Mouse (Mus musculus) liver, embryonic 16.5 days (tissue): ENCODE results near the gene Dnajb13. TPM values are rescaled to one million over a fixed set of nuclear protein-coding genes. Genes with fewer than 3 reads are reported as not detected.

Experiments used
- ATAC-seq: fragments of 200-750 bp; cut with Nextera tagmentation; 2 replicates; pipeline ENCODE4 v1.8.0; 2017; ENCODE audit warnings: low read depth, mild to moderate bottlenecking, moderate number of reproducible peaks, moderate library complexity
- H3K27ac ChIP-seq: fragments of 300-500 bp; sonication (generic); 2 replicates; pipeline ENCODE4 v1.5.1; 2014; ENCODE audit warnings: mild to moderate bottlenecking, low read length
- H3K27me3 ChIP-seq: fragments of 300-500 bp; sonication (generic); 2 replicates; pipeline ENCODE4 v1.6.1; 2014; ENCODE audit warnings: low read depth, low read length, mixed read lengths; ENCODE audit not compliant: control insufficient read depth, insufficient read depth
- H3K36me3 ChIP-seq: fragments of 300-500 bp; sonication (generic); 2 replicates; pipeline ENCODE4 v1.6.1; 2014; ENCODE audit warnings: mild to moderate bottlenecking; ENCODE audit not compliant: control insufficient read depth, insufficient read depth
- H3K4me1 ChIP-seq: fragments of 300-500 bp; sonication (generic); 2 replicates; pipeline ENCODE4 v1.6.1; 2014; ENCODE audit warnings: low read depth, low read length, mixed read lengths; ENCODE audit not compliant: control insufficient read depth
- H3K4me2 ChIP-seq: fragments of 300-500 bp; sonication (generic); 2 replicates; pipeline ENCODE4 v1.6.1; 2014; ENCODE audit warnings: low read depth, low read length, mixed read lengths
- H3K4me3 ChIP-seq: fragments of 300-500 bp; sonication (generic); 2 replicates; pipeline ENCODE4 v1.5.1; 2014; ENCODE audit warnings: low read depth, mild to moderate bottlenecking, low read length
- H3K9ac ChIP-seq: fragments of 300-500 bp; sonication (generic); 2 replicates; pipeline ENCODE4 v1.6.1; 2014; ENCODE audit warnings: low read depth, low read length
- H3K9me3 ChIP-seq: fragments of 300-500 bp; sonication (generic); replicated peaks from 2 replicates; pipeline ENCODE4 v1.6.1; 2016; ENCODE audit warnings: low read length; ENCODE audit not compliant: control insufficient read depth
- WGBS: fragments of 180-500 bp; shearing (Covaris S2); extraction: QIAGEN DNeasy Blood & Tissue Kit; methylation state at CpG from one replicate; pipeline ENCODE4 v1.1.7; 2014; ENCODE audit not compliant: insufficient replicate concordance; 5-methylcytosine and 5-hydroxymethylcytosine counted together
- polyA plus RNA-seq: library from polyadenylated mRNA; unstranded; fragments of >200 nt; fragmentation: Nextera tagmentation; extraction: Ambion mirVana; gene quantifications from 2 replicates; pipeline ENCODE4 v1.2.1, GENCODE M21; 2015

Dnajb13 gene
- 3.0 and 4.4 TPM in 2 replicates for polyA plus RNA-seq

DNA sequence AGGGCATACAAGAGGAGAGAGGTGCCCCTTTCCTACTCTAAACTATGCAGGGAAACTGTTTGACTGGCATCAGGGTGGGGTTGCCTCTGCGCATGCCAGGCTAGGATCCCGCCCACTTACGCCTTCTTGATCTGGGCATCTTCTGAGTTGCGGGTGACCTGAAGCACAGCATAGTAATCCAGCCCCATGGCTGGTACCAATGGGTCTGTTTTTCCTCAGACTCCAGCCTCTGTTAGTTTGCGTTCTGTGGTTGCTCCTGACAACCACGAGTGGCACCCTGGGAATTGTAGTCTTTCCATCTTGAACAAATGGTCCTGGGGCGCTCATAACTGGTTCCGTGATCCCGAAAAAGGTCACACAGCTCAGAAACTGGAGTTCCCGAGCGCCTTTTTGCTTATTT is at the start of gene Dnajb13:
TSS of gene Dnajb13 (minus strand) at position 388 of the 400 bp plus-strand sequence.
- no peaks in the 10 kb centered on the region for H3K36me3 ChIP-seq
- H3K27ac ChIP-seq = no peak within 1 kb of the TSS
- H3K4me1 ChIP-seq = no peaks in the 10 kb centered on the region
- H3K9ac ChIP-seq = no peak within 1 kb of the TSS
- H3K27me3 ChIP-seq = no peaks in the 10 kb centered on the region; the same call in 1 of the 2 replicates
- WGBS = 47% methylated on average over 11 of the region's 11 CpGs
- no peak for ATAC-seq
- no peaks in the 10 kb centered on the region for H3K9me3 ChIP-seq
- H3K4me2 ChIP-seq = no peak within 1 kb of the TSS
- no peak within 1 kb of the TSS for H3K4me3 ChIP-seq

DNA sequence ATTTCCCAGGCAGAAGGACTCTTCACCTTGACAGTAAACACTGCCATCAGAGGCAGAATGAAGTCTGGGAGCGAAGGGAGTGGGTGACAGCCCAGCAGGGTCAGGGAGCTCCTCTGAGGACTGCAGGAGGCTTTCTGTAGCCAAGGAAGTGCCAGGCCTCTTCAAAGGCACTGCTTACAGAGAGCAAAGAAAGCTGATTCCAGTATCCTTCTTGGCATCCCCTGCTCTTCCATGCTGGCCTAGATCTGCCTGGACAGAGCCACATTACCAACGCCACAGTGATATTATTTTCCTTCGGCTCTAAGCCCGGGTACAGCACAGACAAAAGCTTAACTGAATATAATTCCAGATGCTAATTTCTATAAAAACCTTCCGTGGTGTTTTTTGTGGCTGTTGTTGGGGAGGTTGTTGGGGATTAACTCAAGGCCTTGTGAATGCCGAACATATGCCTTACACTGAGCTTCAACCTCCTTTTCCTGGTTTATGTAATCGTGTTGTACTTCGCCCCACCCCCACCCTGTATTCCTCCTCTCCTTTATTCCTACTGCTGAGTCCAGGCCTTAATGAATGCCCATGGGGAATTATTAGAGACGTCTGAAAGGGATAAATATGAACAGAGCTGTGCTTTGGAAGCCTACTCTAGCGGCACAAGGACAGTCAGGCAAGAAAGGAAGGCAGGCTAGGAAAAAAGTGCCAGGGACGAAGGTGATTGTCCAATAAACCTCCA is 47.3 kb upstream of the Dnajb13 start:
- no peaks in the 10 kb centered on the region for H3K27me3 ChIP-seq
- H3K4me3 ChIP-seq = no peak overlapping the region
- H3K9me3 ChIP-seq = no peaks in the 10 kb centered on the region
- no peak for ATAC-seq
- no peak overlapping the region for H3K4me2 ChIP-seq
- 72% methylated on average over 11 of the region's 11 CpGs for WGBS
- H3K36me3 ChIP-seq = peaks cover 3% of the 10 kb centered on the region; the same call in 1 of the 2 replicates
- H3K9ac ChIP-seq = 0 out of 2 replicates have a peak overlapping the region, but pooled peaks have one; percentile 19
- no peak overlapping the region for H3K27ac ChIP-seq
- peaks cover 6% of the 10 kb centered on the region for H3K4me1 ChIP-seq

DNA sequence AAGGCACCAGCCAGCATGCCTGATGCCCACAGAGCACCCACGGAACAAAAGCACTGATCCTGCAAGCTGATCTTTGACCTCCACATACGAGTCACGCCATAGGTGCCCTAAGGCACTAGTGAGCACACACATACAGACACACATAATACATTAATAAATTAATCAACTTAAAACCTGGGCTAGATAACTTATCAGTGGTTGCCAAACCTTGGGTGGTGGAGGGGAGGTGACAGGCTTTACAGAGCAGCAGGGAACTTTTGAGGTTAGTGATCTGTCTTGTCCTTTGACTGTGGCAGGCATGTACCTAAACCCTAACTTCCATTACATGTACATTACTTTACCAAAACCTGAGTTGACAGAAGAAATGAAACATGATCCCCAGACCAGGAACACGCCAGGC is 44.6 kb upstream of the Dnajb13 start:
- Histone ChIP-seq H3K27me3 (no peaks in the 10 kb centered on the region), H3K4me1 (peaks cover 19% of the 10 kb centered on the region), H3K9ac (no peak overlapping the region), H3K27ac (no peak overlapping the region), H3K4me2 (peak overlapping the region; percentile 34), H3K36me3 (peaks cover 3% of the 10 kb centered on the region; the same call in 1 of the 2 replicates), H3K4me3 (no peak overlapping the region), H3K9me3 (no peaks in the 10 kb centered on the region)
- WGBS = 27% methylated on average over 4 of the region's 4 CpGs
- peak; percentile 88 for ATAC-seq

DNA sequence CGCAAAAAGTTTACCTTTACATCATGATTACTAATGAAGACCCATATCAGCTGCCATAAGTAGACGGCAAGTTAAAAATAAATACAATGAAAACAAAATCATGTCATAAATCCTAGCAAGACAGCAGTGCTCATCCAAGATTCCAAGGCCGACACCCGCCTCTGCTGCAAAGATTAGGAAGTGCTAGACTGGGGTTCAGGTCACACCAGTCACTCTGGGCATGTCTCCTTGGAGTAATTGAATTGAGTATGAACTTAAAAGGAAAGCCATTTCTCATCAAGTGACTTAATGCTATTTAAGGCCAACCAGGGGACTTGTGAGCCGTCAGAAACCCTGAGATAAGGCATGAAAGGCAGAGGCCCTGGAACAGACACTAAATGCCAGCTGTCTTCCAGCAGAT is 42.5 kb upstream of the Dnajb13 start:
- Histone ChIP-seq H3K4me1 (peaks cover 19% of the 10 kb centered on the region), H3K4me3 (no peak overlapping the region), H3K36me3 (peaks cover 3% of the 10 kb centered on the region; the same call in 1 of the 2 replicates), H3K27me3 (no peaks in the 10 kb centered on the region), H3K4me2 (no peak overlapping the region), H3K9ac (no peak overlapping the region), H3K27ac (no peak overlapping the region), H3K9me3 (no peaks in the 10 kb centered on the region)
- ATAC-seq = no peak
- WGBS = 73% methylated on average over 5 of the region's 5 CpGs

DNA sequence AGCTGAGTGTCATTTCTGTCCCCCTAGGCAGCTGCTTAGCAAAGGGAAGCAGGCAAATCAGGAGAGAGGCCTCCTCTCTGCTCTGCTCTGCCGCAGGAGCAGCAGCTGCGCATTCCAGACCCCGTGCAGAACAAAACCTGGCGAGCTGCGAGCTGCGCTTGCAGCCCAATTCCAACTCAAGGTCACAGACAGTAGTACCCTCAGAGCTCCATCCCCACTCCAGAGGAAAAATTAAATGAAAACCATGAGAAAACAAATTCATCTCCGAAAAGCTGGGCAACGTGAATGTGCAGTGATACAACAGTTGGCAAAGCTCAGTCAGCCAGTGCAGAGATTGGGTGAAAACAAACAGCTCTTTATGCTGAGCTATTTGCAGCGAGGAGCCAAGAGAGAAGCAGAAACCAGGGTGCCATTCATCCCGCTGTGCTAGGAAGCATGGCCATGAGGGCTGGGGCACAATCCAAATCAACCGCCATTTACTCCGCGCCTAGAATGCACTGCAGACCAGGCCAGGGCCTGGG is 40.7 kb upstream of the Dnajb13 start:
- WGBS = 69% methylated on average over 13 of the region's 13 CpGs
- Histone ChIP-seq H3K27ac (peak overlapping the region; percentile 79), H3K4me3 (no peak overlapping the region), H3K27me3 (no peaks in the 10 kb centered on the region), H3K4me1 (peaks cover 19% of the 10 kb centered on the region), H3K36me3 (no peaks in the 10 kb centered on the region), H3K4me2 (no peak overlapping the region), H3K9me3 (no peaks in the 10 kb centered on the region), H3K9ac (no peak overlapping the region)
- peak; percentile 31; the same call in 1 of the 2 replicates for ATAC-seq

DNA sequence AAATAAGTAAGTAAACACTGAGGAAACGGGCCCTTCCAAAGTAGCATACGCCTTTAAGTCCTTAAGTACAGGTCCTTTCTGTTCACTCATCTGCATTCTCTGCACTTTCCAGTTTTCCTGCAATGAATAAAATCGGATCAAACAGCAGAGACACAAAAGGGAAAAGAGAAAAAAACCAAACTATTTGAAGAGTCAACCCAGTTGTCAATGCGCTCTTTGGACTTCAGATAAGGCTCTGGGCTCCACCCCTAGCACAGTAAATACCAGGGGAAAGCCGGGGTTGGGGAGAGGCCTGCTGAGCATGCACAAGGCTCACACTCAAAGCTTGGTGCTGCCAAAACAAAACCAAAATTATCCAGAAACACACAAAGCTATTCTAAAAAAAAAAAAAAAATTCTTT is 40.2 kb upstream of the Dnajb13 start:
- WGBS = 42% methylated on average over 5 of the region's 5 CpGs

DNA sequence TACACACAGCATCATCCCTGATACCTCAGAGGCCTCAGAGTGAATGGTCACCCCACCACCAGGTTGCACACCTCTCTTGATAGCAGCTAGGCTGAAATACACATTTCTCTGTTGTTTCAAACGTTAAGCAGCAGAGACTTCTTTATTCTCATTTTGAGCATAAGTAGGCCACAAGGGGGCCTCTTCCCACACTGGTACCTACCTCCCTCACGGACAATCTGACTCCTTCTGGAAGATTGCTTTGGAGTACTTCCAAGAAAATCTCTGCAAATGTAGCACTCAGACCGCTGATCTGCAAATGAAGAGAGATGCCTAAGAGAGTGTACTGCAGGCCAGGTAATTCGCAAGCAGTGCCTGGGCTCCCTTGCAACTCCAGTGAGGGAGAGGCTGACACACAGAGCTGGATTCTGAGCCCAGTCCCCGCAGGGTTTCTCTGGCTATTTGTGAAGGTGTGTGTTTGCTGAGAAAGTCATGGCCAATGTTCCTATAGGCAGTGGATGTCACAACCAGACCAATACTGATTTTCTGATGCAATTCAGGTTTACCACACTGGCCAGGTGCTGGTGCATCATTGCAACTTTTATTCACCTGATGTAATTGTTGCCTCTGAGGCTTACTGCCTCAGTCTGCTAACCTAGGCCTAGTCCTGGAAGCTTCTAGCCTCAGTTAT is 35.7 kb upstream of the Dnajb13 start:
- WGBS = 61% methylated on average over 5 of the region's 5 CpGs
- no peak overlapping the region for H3K4me2 ChIP-seq
- no peak overlapping the region for H3K27ac ChIP-seq

More for the DNA sequence above, 40.2 kb upstream of the Dnajb13 start:
- peak; percentile 74 for ATAC-seq
- no peaks in the 10 kb centered on the region for H3K36me3 ChIP-seq
- peaks cover 19% of the 10 kb centered on the region for H3K4me1 ChIP-seq
- H3K4me2 ChIP-seq = 0 out of 2 replicates have a peak overlapping the region, but pooled peaks have one; percentile 14
- no peaks in the 10 kb centered on the region for H3K9me3 ChIP-seq
- H3K4me3 ChIP-seq = no peak overlapping the region
- H3K27me3 ChIP-seq = no peaks in the 10 kb centered on the region
- no peak overlapping the region for H3K9ac ChIP-seq
- H3K27ac ChIP-seq = peak overlapping the region; percentile 79

DNA sequence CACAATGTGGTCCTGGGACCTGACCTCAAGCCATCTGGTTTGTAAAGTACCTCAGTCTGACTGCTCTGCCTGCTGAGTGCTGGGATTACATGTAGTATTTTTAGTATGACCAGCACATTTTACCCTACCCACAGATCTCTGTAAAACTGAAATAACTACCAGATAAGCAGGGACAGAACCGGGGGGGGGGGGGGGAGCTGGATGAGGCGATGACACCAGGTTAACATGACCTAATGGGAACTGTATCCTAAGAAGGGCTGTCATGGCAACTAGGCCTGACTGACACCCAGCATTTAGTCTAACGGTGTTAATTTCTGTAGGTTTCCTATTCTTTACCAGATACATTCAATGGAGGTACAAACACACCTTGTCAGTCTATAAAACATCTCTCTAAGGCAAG is 35.0 kb upstream of the Dnajb13 start:
- Histone ChIP-seq H3K27me3 (no peaks in the 10 kb centered on the region), H3K36me3 (no peaks in the 10 kb centered on the region), H3K9ac (no peak overlapping the region), H3K9me3 (no peaks in the 10 kb centered on the region), H3K4me1 (peaks cover 5% of the 10 kb centered on the region; the same call in 1 of the 2 replicates), H3K4me2 (no peak overlapping the region), H3K27ac (no peak overlapping the region), H3K4me3 (no peak overlapping the region)
- ATAC-seq = no peak
- whole genome bisulfite sequencing = 80% methylated on average over 3 of the region's 3 CpGs

More for the DNA sequence above, 35.7 kb upstream of the Dnajb13 start:
- ATAC-seq = peak; percentile 20; the same call in 1 of the 2 replicates
- Histone ChIP-seq H3K9ac (no peak overlapping the region), H3K9me3 (no peaks in the 10 kb centered on the region), H3K4me1 (peaks cover 12% of the 10 kb centered on the region), H3K36me3 (no peaks in the 10 kb centered on the region), H3K4me3 (no peak overlapping the region), H3K27me3 (no peaks in the 10 kb centered on the region)
